Mouse (Mus musculus) CH12.LX (cell line): Measurements from ENCODE around the gene Timm10. TPM values are rescaled to one million over a fixed set of nuclear protein-coding genes. Genes with fewer than 3 reads are reported as not detected.

Experiments used
- DNase-seq: peaks from one replicate; pipeline ENCODE4 v3.0.0-alpha.2; 2013; ENCODE audit errors: extremely low read depth
- H3K27ac ChIP-seq: 2 replicates; pipeline ENCODE4 v1.5.1; 2012; ENCODE audit warnings: low read depth, mild to moderate bottlenecking, control low read depth, moderate library complexity; ENCODE audit not compliant: insufficient read depth
- H3K27me3 ChIP-seq: replicated peaks from 2 replicates; pipeline ENCODE3; 2012; ENCODE audit warnings: inconsistent platforms
- H3K36me3 ChIP-seq, 2 experiments: replicated peaks in 1 of 2; 2 replicates each; pipeline versions ENCODE3 to v1.6.1; 2012; ENCODE audit warnings: inconsistent platforms in 1 of 2, low read length in 1 of 2, mild to moderate bottlenecking in 1 of 2, mixed read lengths in 1 of 2, moderate library complexity in 1 of 2; ENCODE audit not compliant: control insufficient read depth in 1 of 2, insufficient read depth in 1 of 2
- H3K4me1 ChIP-seq, 2 experiments: 2 replicates each; pipeline ENCODE4 v1.6.1; 2012; ENCODE audit warnings: inconsistent platforms in 1 of 2, moderate library complexity in 1 of 2; ENCODE audit not compliant: insufficient read depth in 2 of 2, control insufficient read depth in 1 of 2
- H3K4me2 ChIP-seq: 2 replicates; pipeline ENCODE4 v1.6.1; 2012; ENCODE audit warnings: low read depth, mild to moderate bottlenecking, control low read depth; ENCODE audit not compliant: poor library complexity, insufficient read depth, severe bottlenecking
- H3K4me3 ChIP-seq, 3 experiments: fragments of 150-350 bp in 1 of 3; sonication (generic) in 1 of 3; replicated peaks in 1 of 3; 2 replicates each; pipeline versions ENCODE3 to v1.5.1; 2011 to 2012; ENCODE audit warnings: low read depth in 2 of 3, low read length in 2 of 3, mild to moderate bottlenecking in 2 of 3, moderate library complexity in 2 of 3, control low read depth in 1 of 3, improper control_type of control experiment in 1 of 3, inconsistent platforms in 1 of 3, mixed read lengths in 1 of 3; ENCODE audit not compliant: poor library complexity in 1 of 3
- H3K79me2 ChIP-seq: replicated peaks from 2 replicates; pipeline ENCODE4 v1.6.1; 2012; ENCODE audit warnings: mild to moderate bottlenecking, moderate library complexity; ENCODE audit not compliant: control insufficient read depth, poor library complexity, insufficient read depth, severe bottlenecking; ENCODE audit errors: extremely low read depth
- H3K9ac ChIP-seq: 2 replicates; pipeline ENCODE4 v1.6.1; 2012; ENCODE audit warnings: low read depth, mild to moderate bottlenecking, control low read depth, moderate library complexity; ENCODE audit not compliant: insufficient read depth
- H3K9me3 ChIP-seq: replicated peaks from 2 replicates; pipeline ENCODE3; 2012; ENCODE audit warnings: low read length, inconsistent platforms, mixed read lengths
- CHD1 ChIP-seq: IDR thresholded peaks from 2 replicates; pipeline ENCODE4 v1.6.1; 2012; ENCODE audit warnings: low read depth, low read length, improper control_type of control experiment, inconsistent platforms
- CHD2 ChIP-seq: IDR thresholded peaks from 2 replicates; pipeline ENCODE4 v1.6.1; 2011; ENCODE audit warnings: low read length, improper control_type of control experiment
- CTCF ChIP-seq, 2 experiments: IDR thresholded peaks in 1 of 2; conservative IDR thresholded peaks in 1 of 2; 2 replicates each; pipeline ENCODE4 v1.5.1; 2011 to 2012; ENCODE audit warnings: low read depth in 2 of 2, low read length in 2 of 2, improper control_type of control experiment in 1 of 2, inconsistent platforms in 1 of 2, mild to moderate bottlenecking in 1 of 2, moderate library complexity in 1 of 2
- E2F4 ChIP-seq: IDR thresholded peaks from 2 replicates; pipeline ENCODE4 v1.6.1; 2011; ENCODE audit warnings: low read depth, low read length, improper control_type of control experiment; ENCODE audit not compliant: insufficient replicate concordance
- EP300 ChIP-seq: IDR thresholded peaks from 2 replicates; pipeline ENCODE4 v1.6.1; 2011; ENCODE audit warnings: low read length, improper control_type of control experiment
- ETS1 ChIP-seq: conservative IDR thresholded peaks from 2 replicates; pipeline ENCODE4 v1.6.1; 2012; ENCODE audit warnings: low read depth, mild to moderate bottlenecking, inconsistent platforms, low read length, improper control_type of control experiment, moderate library complexity
- GABPA ChIP-seq: IDR thresholded peaks from 2 replicates; pipeline ENCODE4 v1.6.1; 2012; ENCODE audit warnings: low read depth, low read length, improper control_type of control experiment, inconsistent platforms; ENCODE audit not compliant: insufficient replicate concordance
- HCFC1 ChIP-seq: IDR thresholded peaks from 2 replicates; pipeline ENCODE4 v1.6.1; 2012; ENCODE audit warnings: low read depth, mild to moderate bottlenecking, inconsistent platforms, low read length, improper control_type of control experiment
- IRF4 ChIP-seq: IDR thresholded peaks from 2 replicates; pipeline ENCODE4 v1.6.1; 2014; ENCODE audit warnings: low read depth, mild to moderate bottlenecking, inconsistent platforms, low read length, improper control_type of control experiment
- MAFK ChIP-seq: IDR thresholded peaks from 2 replicates; pipeline ENCODE4 v1.6.1; 2011; ENCODE audit warnings: low read length, improper control_type of control experiment; ENCODE audit not compliant: insufficient replicate concordance
- MAX ChIP-seq: IDR thresholded peaks from 2 replicates; pipeline ENCODE4 v1.6.1; 2011; ENCODE audit warnings: low read length, improper control_type of control experiment
- MEF2A ChIP-seq: IDR thresholded peaks from 2 replicates; pipeline ENCODE4 v1.6.1; 2014; ENCODE audit warnings: low read depth, mild to moderate bottlenecking, inconsistent platforms, low read length, improper control_type of control experiment, borderline replicate concordance
- MXI1 ChIP-seq: IDR thresholded peaks from 2 replicates; pipeline ENCODE4 v1.6.1; 2011; ENCODE audit warnings: mild to moderate bottlenecking, low read depth, low read length, improper control_type of control experiment
- NELFE ChIP-seq: IDR thresholded peaks from 2 replicates; pipeline ENCODE4 v1.6.1; 2011; ENCODE audit warnings: low read depth, low read length, improper control_type of control experiment
- NRF1 ChIP-seq: IDR thresholded peaks from 2 replicates; pipeline ENCODE4 v1.6.1; 2014; ENCODE audit warnings: low read depth, mild to moderate bottlenecking, inconsistent platforms, low read length, improper control_type of control experiment, moderate library complexity
- PAX5 ChIP-seq: IDR thresholded peaks from 2 replicates; pipeline ENCODE4 v1.6.1; 2012; ENCODE audit warnings: low read length, inconsistent platforms, mixed read lengths
- POLR2AphosphoS2 ChIP-seq: IDR thresholded peaks from 2 replicates; pipeline ENCODE4 v1.6.1; 2011; ENCODE audit warnings: low read depth, low read length, improper control_type of control experiment
- RAD21 ChIP-seq: IDR thresholded peaks from 2 replicates; pipeline ENCODE4 v1.6.1; 2011; ENCODE audit warnings: low read depth, mild to moderate bottlenecking, low read length, improper control_type of control experiment, moderate library complexity
- RCOR1 ChIP-seq: conservative IDR thresholded peaks from 2 replicates; pipeline ENCODE4 v1.6.1; 2012; ENCODE audit warnings: low read depth, mild to moderate bottlenecking, inconsistent platforms, low read length, improper control_type of control experiment
- SIN3A ChIP-seq: IDR thresholded peaks from 2 replicates; pipeline ENCODE4 v1.6.1; 2012; ENCODE audit warnings: low read length, improper control_type of control experiment, inconsistent platforms
- SMC3 ChIP-seq: IDR thresholded peaks from 2 replicates; pipeline ENCODE4 v1.6.1; 2011; ENCODE audit warnings: low read depth, low read length, improper control_type of control experiment
- TBP ChIP-seq: conservative IDR thresholded peaks from 2 replicates; pipeline ENCODE4 v1.6.1; 2011; ENCODE audit warnings: low read depth, low read length, improper control_type of control experiment
- TCF12 ChIP-seq: IDR thresholded peaks from 2 replicates; pipeline ENCODE4 v1.6.1; 2014; ENCODE audit warnings: low read depth, mild to moderate bottlenecking, inconsistent platforms, low read length, improper control_type of control experiment
- UBTF ChIP-seq: IDR thresholded peaks from 2 replicates; pipeline ENCODE4 v1.6.1; 2012; ENCODE audit warnings: low read depth, mild to moderate bottlenecking, inconsistent platforms, low read length, improper control_type of control experiment, moderate library complexity
- USF1 ChIP-seq: IDR thresholded peaks from 2 replicates; pipeline ENCODE4 v1.6.1; 2014; ENCODE audit warnings: low read depth, mild to moderate bottlenecking, inconsistent platforms, low read length, improper control_type of control experiment
- USF2 ChIP-seq: conservative IDR thresholded peaks from 2 replicates; pipeline ENCODE4 v1.6.1; 2011; ENCODE audit warnings: low read depth, low read length, improper control_type of control experiment
- ZC3H11A ChIP-seq: IDR thresholded peaks from 2 replicates; pipeline ENCODE4 v1.6.1; 2012; ENCODE audit warnings: low read depth, mild to moderate bottlenecking, inconsistent platforms, low read length, improper control_type of control experiment
- ZKSCAN1 ChIP-seq: IDR thresholded peaks from 2 replicates; pipeline ENCODE4 v1.6.1; 2012; ENCODE audit warnings: low read depth, inconsistent platforms, low read length, improper control_type of control experiment, borderline replicate concordance
- ZNF384 ChIP-seq: IDR thresholded peaks from 2 replicates; pipeline ENCODE4 v1.6.1; 2012; ENCODE audit warnings: low read depth, low read length, improper control_type of control experiment, inconsistent platforms
- dilution Hi-C: fragments of 300-500 bp; cut with MboI; formaldehyde crosslinking; loops from 2 replicates; pipeline ENCODE4 v1.14.3; 2020; ENCODE audit warnings: low sequenced_read_pairs; ENCODE audit not compliant: extremely low pct_unique_long_range_greater_than_20kb, extremely low pct_ligation_motif_present
- in situ Hi-C: fragments of 300-500 bp; cut with MboI; formaldehyde crosslinking; loops from 3 replicates; pipeline ENCODE4 v1.14.3; 2019; ENCODE audit warnings: low sequenced_read_pairs, low pct_ligation_motif_present, low pct_unique_long_range_greater_than_20kb, mixed read lengths
- polyA plus RNA-seq: library from polyadenylated mRNA; unstranded; fragments of >175 nt; gene quantifications from 2 replicates; pipeline ENCODE4 v1.2.1, GENCODE M21; 2012; ENCODE audit warnings: low read depth; ENCODE audit not compliant: insufficient read length
- total RNA-seq, 2 experiments: library from RNA; depleted of rRNA; stranded (reverse); fragments of 300-350 nt in 1 of 2; fragments of >200 nt in 1 of 2; gene quantifications; 2 replicates each; pipeline ENCODE4 v1.2.3; 2012 to 2014

Gene Timm10
- total and polyA plus RNA-seq, 3 experiments = 77.7 to 115 (median 81.2) TPM

- no peak overlapping the region for H3K9ac ChIP-seq
- dilution Hi-C loops = no loop called here
- no peak for DNase-seq
Observed at GRCm38 (mm10) chr2:84851130-84852040, 24.6 kb downstream of the Timm10 start.

DNA sequence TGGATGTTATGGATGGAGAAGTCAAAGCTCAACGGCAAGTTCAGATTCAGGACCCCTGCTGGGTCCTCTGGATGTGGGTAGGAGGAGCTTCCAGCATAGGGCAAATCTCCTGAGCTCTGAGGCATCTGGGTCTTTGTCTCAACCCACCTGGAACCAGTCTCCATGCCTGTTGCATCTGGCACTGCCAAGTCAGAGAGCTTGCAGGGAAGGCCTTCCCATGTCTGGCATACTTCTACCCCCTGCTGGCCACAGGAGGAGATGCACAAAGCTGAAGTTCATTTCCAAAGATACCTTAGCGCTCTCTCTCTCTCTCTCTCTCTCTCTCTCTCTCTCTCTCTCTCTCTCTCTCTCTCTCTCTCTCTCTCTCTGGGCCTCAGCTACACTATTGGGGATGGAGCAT is 28.9 kb downstream of the Timm10 start:
- no peak overlapping the region for H3K4me2 ChIP-seq
- dilution Hi-C loops (no loop called here), in situ Hi-C loops (no loop called here)
- peaks cover 0 to 14% of the 10 kb centered on the region in 2 experiments; a peak in 2 of 4 replicates for H3K4me1 ChIP-seq
- H3K9me3 ChIP-seq = no peaks in the 10 kb centered on the region
- H3K79me2 ChIP-seq = no peaks in the 10 kb centered on the region
- H3K27ac ChIP-seq = no peak overlapping the region
- no peak for TF ChIP-seq CHD1
- TF ChIP-seq ZKSCAN1 = no peak
- peak; percentile 91 for TF ChIP-seq SMC3
- TF ChIP-seq ZNF384 = no peak
- no peak for TF ChIP-seq HCFC1
- no peak for TF ChIP-seq GABPA
- TF ChIP-seq USF2 = no peak
- no peak for TF ChIP-seq SIN3A
- no peak for TF ChIP-seq IRF4
- TF ChIP-seq USF1 = no peak
- peak; percentile 71 to 88 for TF ChIP-seq CTCF (conservative IDR thresholded peaks at IDR 0.05 in 1 of 2, IDR thresholded peaks at IDR 0.05 in 1 of 2; ENCODE audit: low read depth in 2 of 2, low read length in 2 of 2)
- TF ChIP-seq CHD2 = no peak
- TF ChIP-seq MAX = no peak
- TF ChIP-seq E2F4 = no peak
- TF ChIP-seq PAX5 = no peak
- TF ChIP-seq ZC3H11A = peak; percentile 65
- TF ChIP-seq TCF12 = no peak
- no peak for TF ChIP-seq TBP
- peak; percentile 80 for TF ChIP-seq RAD21
- H3K9ac ChIP-seq = no peak overlapping the region
- peaks cover 13% of the 10 kb centered on the region for H3K27me3 ChIP-seq
- no peaks in the 10 kb centered on the region for H3K36me3 ChIP-seq
- peak; percentile 50 for DNase-seq
- no peak overlapping the region for H3K4me3 ChIP-seq

More at GRCm38 (mm10) chr2:84851130-84852040, 24.6 kb downstream of the Timm10 start:
- in situ Hi-C loops = no loop called here
- Histone ChIP-seq H3K36me3 (no peaks in the 10 kb centered on the region), H3K4me3 (no peak overlapping the region), H3K27me3 (no peaks in the 10 kb centered on the region), H3K4me2 (no peak overlapping the region), H3K27ac (no peak overlapping the region), H3K79me2 (no peaks in the 10 kb centered on the region), H3K4me1 (peaks cover 0 to 14% of the 10 kb centered on the region in 2 experiments; a peak in 2 of 4 replicates), H3K9me3 (no peaks in the 10 kb centered on the region)
- TF ChIP-seq SMC3 (no peak), EP300 (no peak), CHD2 (no peak), RCOR1 (no peak), MAFK (no peak), MEF2A (no peak), ZKSCAN1 (no peak), POLR2AphosphoS2 (no peak), E2F4 (no peak), USF1 (no peak), IRF4 (no peak), ETS1 (no peak), NELFE (no peak), MXI1 (no peak), UBTF (no peak), NRF1 (no peak), SIN3A (no peak), MAX (no peak)
